Comparison of ENCODE assay signal across 11 mouse cellular contexts in genomic region chr15:98601832-98602190, GRCm38 (mm10). TPM values are rescaled to one million over a fixed set of nuclear protein-coding genes. Genes with fewer than 3 reads are reported as not detected.
DNase-seq lines count a peak whose midpoint lies in the region; ATAC-seq and TF ChIP-seq lines count a peak whose summit lies in the region.
"Had no signal": no experiment of that assay in that cellular context is flagged by ENCODE, and none has a peak within 500 bp of the region (broad histone marks: within the 10 kb centered on the region; RNA-seq: fewer than 3 reads in every experiment).

No protein-coding gene starts in this region.

- H3K27ac ChIP-seq in forebrain, embryonic 15.5 days (replicated peaks): no peak overlapping the region
- no peak overlapping the region for H3K27ac ChIP-seq in forebrain, embryonic 10.5 days
- H3K27ac ChIP-seq in layer of hippocampus, adult 2 months: peak overlapping the region; percentile 25; the same call in 1 of the 2 replicates
- H3K27ac ChIP-seq in embryonic fibroblast, embryonic 13.5 days (ENCODE audit: insufficient read depth, low read length): peak overlapping the region; percentile 92
- peak overlapping the region; percentile 90 for H3K27ac ChIP-seq in liver, embryonic 16.5 days (ENCODE audit: low read length)

- ATAC-seq in forebrain, embryonic 15.5 days (replicated peaks): no peak
- ATAC-seq in liver, embryonic 16.5 days (ENCODE audit: low read depth): 0 out of 2 replicates have a peak, but pooled peaks have one; percentile 10

- peaks cover 22% of the 10 kb centered on the region for H3K4me1 ChIP-seq in forebrain, embryonic 15.5 days
- peaks cover 29% of the 10 kb centered on the region for H3K4me1 ChIP-seq in forebrain, embryonic 10.5 days
- H3K4me1 ChIP-seq in embryonic fibroblast, embryonic 13.5 days (ENCODE audit: control insufficient read depth, insufficient read depth, low read length): peaks cover 6% of the 10 kb centered on the region
- H3K4me1 ChIP-seq in liver, embryonic 16.5 days (ENCODE audit: control insufficient read depth, low read depth, low read length): peaks cover 53% of the 10 kb centered on the region

- no peak overlapping the region for H3K4me2 ChIP-seq in forebrain, embryonic 15.5 days (replicated peaks)
- H3K4me2 ChIP-seq in liver, embryonic 16.5 days (ENCODE audit: low read depth, low read length): peak overlapping the region; percentile 86

- no peak for TF ChIP-seq CTCF in layer of hippocampus, adult 2 months (conservative IDR thresholded peaks at IDR 0.05)
- TF ChIP-seq CTCF in embryonic fibroblast, embryonic 13.5 days (IDR thresholded peaks at IDR 0.05; ENCODE audit: borderline replicate concordance, insufficient read depth, low read length): no peak

- no peak overlapping the region for H3K4me3 ChIP-seq in forebrain, embryonic 15.5 days
- H3K4me3 ChIP-seq in forebrain, embryonic 10.5 days: no peak overlapping the region
- H3K4me3 ChIP-seq in layer of hippocampus, adult 2 months: no peak overlapping the region; the same call in 1 of the 2 replicates
- H3K4me3 ChIP-seq in embryonic fibroblast, embryonic 13.5 days (ENCODE audit: insufficient read depth, low read length): no peak overlapping the region
- peak overlapping the region; percentile 63 for H3K4me3 ChIP-seq in liver, embryonic 16.5 days (ENCODE audit: low read depth, low read length)

- no peak for TF ChIP-seq POLR2A in embryonic fibroblast, embryonic 13.5 days (IDR thresholded peaks at IDR 0.05; ENCODE audit: low read depth, low read length)

- 0 out of 2 replicates have a peak overlapping the region, but pooled peaks have one; percentile 28 for H3K9ac ChIP-seq in forebrain, embryonic 15.5 days (replicated peaks)
- peak overlapping the region; percentile 79 for H3K9ac ChIP-seq in liver, embryonic 16.5 days (ENCODE audit: low read depth, low read length)

- no peak for DNase-seq in forebrain, embryonic 10.5 days (ENCODE audit: extremely low spot score, low spot score)
- no peak for DNase-seq in layer of hippocampus, adult 2 months (ENCODE audit: low spot score in 2 of 2)
- DNase-seq in layer of hippocampus, adult 9-11 months: no peak
- no peak for DNase-seq in cerebellum, adult 9-10 months
- no peak for DNase-seq in spleen, postnatal 14 days (ENCODE audit: low spot score in 2 of 2)
- DNase-seq: cerebellum, adult 11-12 months; left cerebral cortex, postnatal 4 days had no signal

- H3K27me3 ChIP-seq in forebrain, embryonic 15.5 days: no peaks in the 10 kb centered on the region
- no peaks in the 10 kb centered on the region for H3K27me3 ChIP-seq in forebrain, embryonic 10.5 days (ENCODE audit: poor library complexity, severe bottlenecking)
- no peaks in the 10 kb centered on the region for H3K27me3 ChIP-seq in liver, embryonic 16.5 days (ENCODE audit: control insufficient read depth, insufficient read depth, low read depth, low read length)

- peaks cover 52% of the 10 kb centered on the region for H3K36me3 ChIP-seq in forebrain, embryonic 15.5 days
- peaks cover 99% of the 10 kb centered on the region for H3K36me3 ChIP-seq in forebrain, embryonic 10.5 days (replicated peaks)
- H3K36me3 ChIP-seq in liver, embryonic 16.5 days (ENCODE audit: control insufficient read depth, insufficient read depth): peaks cover 43% of the 10 kb centered on the region

- H3K9me3 ChIP-seq in forebrain, embryonic 15.5 days: no peaks in the 10 kb centered on the region
- no peaks in the 10 kb centered on the region for H3K9me3 ChIP-seq in forebrain, embryonic 10.5 days
- no peaks in the 10 kb centered on the region for H3K9me3 ChIP-seq in liver, embryonic 16.5 days (replicated peaks; ENCODE audit: control insufficient read depth, low read length)

- 82% methylated on average over 7 of the region's 7 CpGs for WGBS in forebrain, embryonic 15.5 days
- 84% methylated on average over 7 of the region's 7 CpGs for WGBS in forebrain, embryonic 10.5 days
- WGBS in liver, embryonic 16.5 days (ENCODE audit: insufficient replicate concordance): 33% methylated on average over 7 of the region's 7 CpGs

RNA-seq across cellular contexts. Expression of gene Adcy6, which starts 8.1 kb away (rescaled TPM):
- 12.5 and 13.8 TPM in 2 replicates for polyA plus RNA-seq in forebrain, embryonic 15.5 days (2015; fragmentation: Nextera tagmentation; extraction: Ambion mirVana)
- 9.4 and 11.9 TPM in 2 replicates for polyA plus RNA-seq in forebrain, embryonic 10.5 days (2016; fragmentation: Nextera tagmentation; extraction: Ambion mirVana)
- total RNA-seq in layer of hippocampus, adult 2 months (2021): 10 to 100 TPM; 49.6 to 52.4 TPM
- 49.8 and 56.5 TPM in 2 replicates for polyA plus RNA-seq in embryonic fibroblast, embryonic 13.5 days (2011; ENCODE audit: insufficient read length, low read depth, missing spikeins)
- polyA plus RNA-seq in liver, embryonic 16.5 days (2015; fragmentation: Nextera tagmentation; extraction: Ambion mirVana): 6.1 and 8.3 TPM in 2 replicates

RNA-seq across cellular contexts. Expression of gene Cacnb3, which starts 28.8 kb away (rescaled TPM):
- 134 and 138 TPM in 2 replicates for polyA plus RNA-seq in forebrain, embryonic 15.5 days (2015; fragmentation: Nextera tagmentation; extraction: Ambion mirVana)
- polyA plus RNA-seq in forebrain, embryonic 10.5 days (2016; fragmentation: Nextera tagmentation; extraction: Ambion mirVana): 19.9 and 21.7 TPM in 2 replicates
- total RNA-seq in layer of hippocampus, adult 2 months (2021): 100 to 1,000 TPM; 207 to 212 TPM
- 40.5 and 44.2 TPM in 2 replicates for polyA plus RNA-seq in embryonic fibroblast, embryonic 13.5 days (2011; ENCODE audit: insufficient read length, low read depth, missing spikeins)
- polyA plus RNA-seq in liver, embryonic 16.5 days (2015; fragmentation: Nextera tagmentation; extraction: Ambion mirVana): 0.55 and 0.84 TPM in 2 replicates

RNA-seq across cellular contexts. Expression of gene 4930415O20Rik, which starts 31.0 kb away (rescaled TPM):
- 0.56 TPM in 1 of 2 replicates, not detected in the other for polyA plus RNA-seq in forebrain, embryonic 15.5 days (2015; fragmentation: Nextera tagmentation; extraction: Ambion mirVana)
- 0.29 TPM in 1 of 2 replicates, not detected in the other for polyA plus RNA-seq in forebrain, embryonic 10.5 days (2016; fragmentation: Nextera tagmentation; extraction: Ambion mirVana)
- total RNA-seq in layer of hippocampus, adult 2 months (2021): not detected
- not detected in 2 replicates for polyA plus RNA-seq in embryonic fibroblast, embryonic 13.5 days (2011; ENCODE audit: insufficient read length, low read depth, missing spikeins)
- polyA plus RNA-seq in liver, embryonic 16.5 days (2015; fragmentation: Nextera tagmentation; extraction: Ambion mirVana): not detected in 2 replicates
- total RNA-seq: left cerebral cortex, postnatal 4 days had no signal
- polyA plus RNA-seq: forebrain, embryonic 11.5 days had no signal

RNA-seq across cellular contexts. Expression of gene Ccnt1, which starts 31.1 kb away (rescaled TPM):
- polyA plus RNA-seq in forebrain, embryonic 15.5 days (2015; fragmentation: Nextera tagmentation; extraction: Ambion mirVana): 66.5 and 72.0 TPM in 2 replicates
- polyA plus RNA-seq in forebrain, embryonic 10.5 days (2016; fragmentation: Nextera tagmentation; extraction: Ambion mirVana): 59.8 and 62.0 TPM in 2 replicates
- total RNA-seq in layer of hippocampus, adult 2 months (2021): 10 to 100 TPM; 43.8 to 48.3 TPM
- polyA plus RNA-seq in embryonic fibroblast, embryonic 13.5 days (2011; ENCODE audit: insufficient read length, low read depth, missing spikeins): 36.3 and 40.6 TPM in 2 replicates
- polyA plus RNA-seq in liver, embryonic 16.5 days (2015; fragmentation: Nextera tagmentation; extraction: Ambion mirVana): 24.3 and 25.9 TPM in 2 replicates

Comparison
In these comparisons a context has a peak if more than half of its experiments do, and no peak if none do; other contexts are left out.
1. H3K27ac ChIP-seq: peak in layer of hippocampus, adult 2 months (single experiment), embryonic fibroblast, embryonic 13.5 days (single experiment) and liver, embryonic 16.5 days (single experiment); none in forebrain, embryonic 15.5 days (single experiment) and forebrain, embryonic 10.5 days (single experiment).
2. RNA of gene Cacnb3, which starts 28.8 kb away (polyA plus RNA-seq): 134 to 138 TPM in forebrain, embryonic 15.5 days, 40.5 to 44.2 TPM in embryonic fibroblast, embryonic 13.5 days and 19.9 to 21.7 TPM in forebrain, embryonic 10.5 days; 0.55 to 0.84 TPM in liver, embryonic 16.5 days; every median in the first group is over 10 times any median in the second.